Mouse (Mus musculus) erythroblast, embryonic 14.5 days (primary cell): ENCODE data around the gene Gpr65.

Experiments
- GATA1 ChIP-seq: IDR thresholded peaks from 2 replicates; pipeline ENCODE4 v1.6.1; 2012; ENCODE audit warnings: low read length, inconsistent platforms, mixed read lengths
- TAL1 ChIP-seq: IDR thresholded peaks from 3 replicates; pipeline ENCODE4 v1.6.1; 2012; ENCODE audit warnings: low read length, inconsistent platforms, mixed read lengths

DNA sequence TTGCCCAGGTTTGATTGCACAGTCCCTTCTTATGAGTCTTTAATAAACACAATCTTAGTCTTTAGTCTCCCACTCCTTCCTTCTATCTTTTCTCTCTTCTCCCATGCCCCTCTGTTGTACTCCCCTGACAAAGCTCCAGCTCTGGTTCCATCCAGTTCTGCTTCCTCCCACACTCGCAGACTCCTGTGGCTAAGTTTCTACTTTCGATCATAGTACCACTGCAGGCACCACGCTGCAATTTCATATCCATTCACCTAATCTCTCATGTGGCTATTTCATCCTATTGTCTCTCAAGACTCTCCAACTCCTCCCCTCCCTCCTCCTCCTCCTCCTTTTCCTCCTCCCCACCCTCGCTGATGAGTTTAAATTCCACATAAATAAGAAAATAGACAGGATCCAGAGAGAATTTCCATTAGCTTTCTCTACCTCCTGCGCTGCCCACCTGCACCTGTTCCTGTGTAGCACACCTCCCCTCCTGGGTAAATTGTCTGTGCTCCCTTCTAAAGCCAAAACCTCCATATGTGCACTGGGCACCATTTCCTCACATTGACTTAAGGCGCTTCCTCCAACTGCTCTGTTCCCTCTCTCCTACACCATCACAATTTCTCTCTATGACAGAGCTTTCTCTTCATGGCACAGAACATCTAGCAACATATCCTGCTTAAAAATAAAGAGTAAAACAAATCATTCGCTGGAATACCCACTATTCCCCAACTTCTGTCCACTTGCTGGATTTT is 38.9 kb downstream of the Gpr65 start:
- TF ChIP-seq TAL1 (no peak), GATA1 (no peak)
